Mouse (Mus musculus) right cerebral cortex, adult 18-20 months (tissue): ENCODE measurements at regions not wholly inside any gene's neighbourhood (a gene's known extent, or its start where the extent isn't known, plus 50 kb on each side); places are given as distances from the start of the nearest gene placed in this dataset.
"Not testable (repeated sequence)": the region's sequence is repeated elsewhere in the genome, so short reads cannot be mapped to it uniquely, and the experiment has no call there.

Source experiments
- DNase-seq: peaks from one replicate; pipeline ENCODE4 v3.0.0; 2022; ENCODE audit warnings: mixed read lengths

GRCm38 (mm10) chr3:97509134-97509661 lies 87.4 kb upstream of the Olfr1402 start:
- not testable (repeated sequence) for DNase-seq

- DNase-seq = peak; percentile 67
Measured at GRCm38 (mm10) chr3:97507209-97507608, 85.4 kb upstream of the Olfr1402 start.

GRCm38 (mm10) chr3:97491904-97492303 lies 70.1 kb upstream of the Olfr1402 start:
- DNase-seq = no peak

GRCm38 (mm10) chr3:97491208-97491607 lies 69.4 kb upstream of the Olfr1402 start:
- DNase-seq = no peak

- no peak for DNase-seq
Measured at GRCm38 (mm10) chr3:97489336-97489735, 67.5 kb upstream of the Olfr1402 start.
